Mouse (Mus musculus): Measurements from ENCODE around the gene Camk2d.

GRCm38 (mm10) chr3:126563646-126564045 is 32.5 kb upstream of the Camk2d start:
- TF ChIP-seq POLR2A (IDR thresholded peaks at IDR 0.05; ENCODE audit: control insufficient read depth, low read depth, low read length), result no peak
- TF ChIP-seq CTCF (IDR thresholded peaks at IDR 0.05; ENCODE audit: control insufficient read depth, insufficient read depth, insufficient replicate concordance, low read depth, low read length), result no peak
